In genomic region chr12:86724300-86724699, GRCm38 (mm10) we compare ENCODE assay signal across 29 mouse cellular contexts. TPM values are rescaled to one million over a fixed set of nuclear protein-coding genes. Genes with fewer than 3 reads are reported as not detected.
A peak's percentile ranks its signal among the peaks of the same experiment; 100 is the strongest.
DNase-seq lines count a peak whose midpoint lies in the region; ATAC-seq lines count a peak whose summit lies in the region.
"Had no signal": no experiment of that assay in that cellular context is flagged by ENCODE, and none has a peak within 500 bp of the region (broad histone marks: within the 10 kb centered on the region; RNA-seq: fewer than 3 reads in every experiment).

No protein-coding gene starts in this region.

- no peak for DNase-seq in forebrain, embryonic 11.5 days (ENCODE audit: low spot score)
- DNase-seq in thymus, postnatal 0 days (ENCODE audit: low spot score) = peak; percentile 19
- no peak for DNase-seq in thymus, postnatal 25 days
- no peak for DNase-seq in frontal cortex, adult 2 months (ENCODE audit: extremely low spot score in 1 of 2, low spot score in 1 of 2)
- DNase-seq: adrenal gland, postnatal 25 days; cerebellum, adult 11 months; embryo, embryonic 11 days; gastrocnemius, postnatal 14 days; heart, adult 18-20 months; heart, postnatal 10 days; kidney, adult 11 months; kidney, postnatal 4 days; liver; lung, postnatal 36 days had no signal

- 0 out of 2 replicates have a peak overlapping the region, but pooled peaks have one; percentile 91 for H3K4me2 ChIP-seq in forebrain, embryonic 13.5 days
- no peak overlapping the region for H3K4me2 ChIP-seq in forebrain, embryonic 11.5 days (ENCODE audit: low read depth, low read length, severe bottlenecking)
- H3K4me2 ChIP-seq in heart, embryonic 13.5 days = no peak overlapping the region
- H3K4me2 ChIP-seq in heart, embryonic 11.5 days = no peak overlapping the region
- H3K4me2 ChIP-seq: hindbrain, embryonic 12.5 days; liver, embryonic 15.5 days had no signal

- no peak overlapping the region; the same call in 1 of the 2 replicates for H3K9ac ChIP-seq in forebrain, embryonic 13.5 days
- H3K9ac ChIP-seq in forebrain, embryonic 11.5 days (ENCODE audit: low read length) = no peak overlapping the region
- no peak overlapping the region for H3K9ac ChIP-seq in heart, embryonic 13.5 days
- no peak overlapping the region for H3K9ac ChIP-seq in heart, embryonic 11.5 days (ENCODE audit: low read depth, low read length)
- H3K9ac ChIP-seq: embryonic facial prominence, embryonic 15.5 days; hindbrain, embryonic 12.5 days; liver, embryonic 15.5 days; lung, embryonic 15.5 days; midbrain, embryonic 13.5 days had no signal

- peak overlapping the region; percentile 25; the same call in 1 of the 2 replicates for H3K27ac ChIP-seq in forebrain, embryonic 13.5 days
- no peak overlapping the region for H3K27ac ChIP-seq in forebrain, embryonic 11.5 days (ENCODE audit: low read depth, low read length)
- H3K27ac ChIP-seq in heart, embryonic 13.5 days (replicated peaks) = 0 out of 2 replicates have a peak overlapping the region, but pooled peaks have one; percentile 16
- H3K27ac ChIP-seq in heart, embryonic 11.5 days (ENCODE audit: low read depth, low read length) = no peak overlapping the region
- H3K27ac ChIP-seq: embryonic facial prominence, embryonic 15.5 days; hindbrain, embryonic 12.5 days; limb, embryonic 10.5 days; liver, embryonic 15.5 days; lung, embryonic 15.5 days; midbrain, embryonic 13.5 days; stomach, postnatal 0 days had no signal

- H3K4me1 ChIP-seq in forebrain, embryonic 13.5 days = peaks cover 22% of the 10 kb centered on the region
- H3K4me1 ChIP-seq in forebrain, embryonic 11.5 days (replicated peaks; ENCODE audit: control insufficient read depth, insufficient read depth, low read length) = 0 out of 2 replicates have a peak, but pooled peaks cover 3% of the 10 kb centered on the region
- peaks cover 52% of the 10 kb centered on the region for H3K4me1 ChIP-seq in heart, embryonic 13.5 days
- peaks cover 22% of the 10 kb centered on the region for H3K4me1 ChIP-seq in heart, embryonic 11.5 days (ENCODE audit: control insufficient read depth, insufficient read depth, low read length)

- no peaks in the 10 kb centered on the region for H3K9me3 ChIP-seq in forebrain, embryonic 13.5 days (replicated peaks)
- H3K9me3 ChIP-seq in forebrain, embryonic 11.5 days (ENCODE audit: control insufficient read depth, low read length) = no peaks in the 10 kb centered on the region
- no peaks in the 10 kb centered on the region for H3K9me3 ChIP-seq in heart, embryonic 13.5 days
- no peaks in the 10 kb centered on the region for H3K9me3 ChIP-seq in heart, embryonic 11.5 days (replicated peaks; ENCODE audit: control insufficient read depth, low read length)
- H3K9me3 ChIP-seq: embryonic facial prominence, embryonic 15.5 days; hindbrain, embryonic 12.5 days; limb, embryonic 10.5 days; liver, embryonic 15.5 days; lung, embryonic 15.5 days; megakaryocyte, embryonic 14.5 days; midbrain, embryonic 13.5 days had no signal

- no peak overlapping the region for H3K4me3 ChIP-seq in forebrain, embryonic 13.5 days
- H3K4me3 ChIP-seq in forebrain, embryonic 11.5 days (ENCODE audit: low read depth, low read length) = no peak overlapping the region
- H3K4me3 ChIP-seq in heart, embryonic 13.5 days = no peak overlapping the region
- no peak overlapping the region for H3K4me3 ChIP-seq in heart, embryonic 11.5 days (ENCODE audit: low read depth, low read length)
- H3K4me3 ChIP-seq: embryonic facial prominence, embryonic 15.5 days; hindbrain, embryonic 12.5 days; limb, embryonic 10.5 days; liver, embryonic 15.5 days; lung, embryonic 15.5 days; midbrain, embryonic 13.5 days had no signal

- 60% methylated on average over 2 of the region's 2 CpGs for WGBS in forebrain, embryonic 13.5 days
- WGBS in forebrain, embryonic 11.5 days = 85% methylated on average over 2 of the region's 2 CpGs
- 40% methylated on average over 2 of the region's 2 CpGs for whole genome bisulfite sequencing in heart, embryonic 13.5 days
- 48% methylated on average over 2 of the region's 2 CpGs for WGBS in heart, embryonic 11.5 days (ENCODE audit: insufficient replicate concordance)

- H3K27me3 ChIP-seq in forebrain, embryonic 13.5 days = no peaks in the 10 kb centered on the region
- H3K27me3 ChIP-seq in forebrain, embryonic 11.5 days (ENCODE audit: control insufficient read depth, insufficient read depth, low read length) = no peaks in the 10 kb centered on the region
- no peaks in the 10 kb centered on the region for H3K27me3 ChIP-seq in heart, embryonic 13.5 days (replicated peaks)
- H3K27me3 ChIP-seq in heart, embryonic 11.5 days (ENCODE audit: control insufficient read depth, insufficient read depth, low read length) = no peaks in the 10 kb centered on the region
- H3K27me3 ChIP-seq: embryonic facial prominence, embryonic 15.5 days; hindbrain, embryonic 12.5 days; lung, embryonic 15.5 days; midbrain, embryonic 13.5 days had no signal

- no peak for ATAC-seq in forebrain, embryonic 13.5 days
- ATAC-seq in forebrain, embryonic 11.5 days (replicated peaks; ENCODE audit: low FRiP score) = no peak
- no peak for ATAC-seq in heart, embryonic 13.5 days (ENCODE audit: extremely low read depth, insufficient number of reproducible peaks, low FRiP score, low TSS enrichment)
- ATAC-seq in heart, embryonic 11.5 days (replicated peaks; ENCODE audit: insufficient number of reproducible peaks, low FRiP score, low TSS enrichment) = no peak
- ATAC-seq: midbrain, embryonic 13.5 days had no signal

- no peaks in the 10 kb centered on the region for H3K36me3 ChIP-seq in forebrain, embryonic 13.5 days (ENCODE audit: poor library complexity, severe bottlenecking)
- H3K36me3 ChIP-seq in forebrain, embryonic 11.5 days (ENCODE audit: control insufficient read depth, insufficient read depth, low read length) = no peaks in the 10 kb centered on the region
- H3K36me3 ChIP-seq in heart, embryonic 13.5 days = peaks cover 14% of the 10 kb centered on the region
- H3K36me3 ChIP-seq in heart, embryonic 11.5 days (ENCODE audit: control insufficient read depth, insufficient read depth, low read length) = no peaks in the 10 kb centered on the region
- H3K36me3 ChIP-seq: embryonic facial prominence, embryonic 15.5 days; hindbrain, embryonic 12.5 days; liver, embryonic 15.5 days; lung, embryonic 15.5 days had no signal

RNA-seq across cellular contexts. Expression of gene Angel1, which starts 2.0 kb away (rescaled TPM):
- polyA plus RNA-seq in forebrain, embryonic 13.5 days (2015; fragmentation: Nextera tagmentation; extraction: Ambion mirVana) = 9.8 and 11.3 TPM in 2 replicates
- polyA plus RNA-seq in forebrain, embryonic 11.5 days (2014; fragmentation: Nextera tagmentation; extraction: Ambion mirVana) = 14.9 and 15.7 TPM in 2 replicates
- polyA plus RNA-seq in heart, embryonic 13.5 days (2015; fragmentation: Nextera tagmentation; extraction: Ambion mirVana) = 9.6 TPM in 2 replicates
- 7.9 and 10.6 TPM in 2 replicates for polyA plus RNA-seq in heart, embryonic 11.5 days (2014; fragmentation: Nextera tagmentation; extraction: Ambion mirVana)
- 3.4 and 3.7 TPM in 2 replicates for polyA plus RNA-seq in thymus, postnatal 0 days (2015; fragmentation: Nextera tagmentation; extraction: Ambion mirVana)
- 13.2 and 14.1 TPM in 2 replicates for polyA plus RNA-seq in frontal cortex, adult 2 months (2012; rRNA removed)

RNA-seq across cellular contexts. Expression of gene Lrrc74a, which starts 9.9 kb away (rescaled TPM):
- polyA plus RNA-seq in forebrain, embryonic 13.5 days (2015; fragmentation: Nextera tagmentation; extraction: Ambion mirVana) = not detected in 2 replicates
- polyA plus RNA-seq in forebrain, embryonic 11.5 days (2014; fragmentation: Nextera tagmentation; extraction: Ambion mirVana) = not detected in 2 replicates
- not detected in 2 replicates for polyA plus RNA-seq in heart, embryonic 13.5 days (2015; fragmentation: Nextera tagmentation; extraction: Ambion mirVana)
- polyA plus RNA-seq in heart, embryonic 11.5 days (2014; fragmentation: Nextera tagmentation; extraction: Ambion mirVana) = not detected in 2 replicates
- 0.09 TPM in 1 of 2 replicates, not detected in the other for polyA plus RNA-seq in thymus, postnatal 0 days (2015; fragmentation: Nextera tagmentation; extraction: Ambion mirVana)
- polyA plus RNA-seq in frontal cortex, adult 2 months (2012; rRNA removed) = not detected in 2 replicates
- polyA plus RNA-seq: embryonic facial prominence, embryonic 15.5 days; hindbrain, embryonic 12.5 days; kidney, embryonic 16.5 days; limb, embryonic 10.5 days; liver, embryonic 15.5 days; lung, embryonic 15.5 days; midbrain, embryonic 13.5 days; neural tube, embryonic 11.5 days; small intestine, adult 2 months; stomach, postnatal 0 days; urinary bladder, adult 2 months had no signal

RNA-seq across cellular contexts. Expression of gene Vash1, which starts 45.8 kb away (rescaled TPM):
- 33.6 and 38.2 TPM in 2 replicates for polyA plus RNA-seq in forebrain, embryonic 13.5 days (2015; fragmentation: Nextera tagmentation; extraction: Ambion mirVana)
- polyA plus RNA-seq in forebrain, embryonic 11.5 days (2014; fragmentation: Nextera tagmentation; extraction: Ambion mirVana) = 23.5 and 25.5 TPM in 2 replicates
- 9.3 and 9.8 TPM in 2 replicates for polyA plus RNA-seq in heart, embryonic 13.5 days (2015; fragmentation: Nextera tagmentation; extraction: Ambion mirVana)
- 7.7 and 8.2 TPM in 2 replicates for polyA plus RNA-seq in heart, embryonic 11.5 days (2014; fragmentation: Nextera tagmentation; extraction: Ambion mirVana)
- polyA plus RNA-seq in thymus, postnatal 0 days (2015; fragmentation: Nextera tagmentation; extraction: Ambion mirVana) = 1.3 and 1.5 TPM in 2 replicates
- 21.3 and 22.4 TPM in 2 replicates for polyA plus RNA-seq in frontal cortex, adult 2 months (2012; rRNA removed)

Comparison
In these comparisons a context has a peak if more than half of its experiments do, and no peak if none do; other contexts are left out.
1. H3K27ac ChIP-seq: peak in forebrain, embryonic 13.5 days (single experiment) and heart, embryonic 13.5 days (single experiment); none in forebrain, embryonic 11.5 days (single experiment) and heart, embryonic 11.5 days (single experiment).